Mouse (Mus musculus) MN1 (cell line): ENCODE measurements around the gene Tcstv3.
A peak's percentile ranks its signal among the peaks of the same experiment; 100 is the strongest.
"Not testable (repeated sequence)": the region's sequence is repeated elsewhere in the genome, so short reads cannot be mapped to it uniquely, and the experiment has no call there.

ENCODE experiments used
- DNase-seq: peaks from one replicate; pipeline ENCODE4 v3.0.0-alpha.2; 2016; ENCODE audit warnings: low spot score

Gene Tcstv3

GRCm38 (mm10) chr13:120316578-120316977 lies at the start of gene Tcstv3:
TSS of gene Tcstv3 (plus strand) at chr13:120316878.
- DNase-seq, result not testable (repeated sequence)

- not testable (repeated sequence) for DNase-seq
Observed at GRCm38 (mm10) chr13:120277837-120278236, 38.8 kb upstream of the Tcstv3 start.

- no peak for DNase-seq
Observed at GRCm38 (mm10) chr13:120278784-120279183, 37.9 kb upstream of the Tcstv3 start.

GRCm38 (mm10) chr13:120299324-120299894 lies 17.3 kb upstream of the Tcstv3 start:
- no peak for DNase-seq

- DNase-seq, result no peak
Observed at GRCm38 (mm10) chr13:120299991-120300442, 16.7 kb upstream of the Tcstv3 start, which contains the start of gene BC147527. TSS of gene BC147527 (plus strand) at chr13:120300392.

- no peak for DNase-seq
Observed at GRCm38 (mm10) chr13:120300853-120301252, 15.8 kb upstream of the Tcstv3 start.

GRCm38 (mm10) chr13:120310749-120311148 lies 5.9 kb upstream of the Tcstv3 start:
- no peak for DNase-seq

- DNase-seq, result no peak
Observed at GRCm38 (mm10) chr13:120313584-120313983, 3.1 kb upstream of the Tcstv3 start.

GRCm38 (mm10) chr13:120320183-120320582 lies 3.5 kb downstream of the Tcstv3 start:
- no peak for DNase-seq

- DNase-seq, result peak; percentile 10
Observed at GRCm38 (mm10) chr13:120320721-120321120, 4.0 kb downstream of the Tcstv3 start.
